Mouse (Mus musculus) stomach, postnatal 0 days (tissue): ENCODE measurements at regions not wholly inside any gene's neighbourhood (a gene's known extent, or its start where the extent isn't known, plus 50 kb on each side); places are given as distances from the start of the nearest gene placed in this dataset.

Experiments used
- ATAC-seq: fragments of 200-750 bp; cut with Nextera tagmentation; 2 replicates; pipeline ENCODE4 v1.8.0; 2017; ENCODE audit not compliant: low FRiP score, low TSS enrichment
- DNase-seq: peaks from one replicate; pipeline ENCODE4 v3.0.0-alpha.2; 2016; ENCODE audit warnings: low spot score
- H3K27ac ChIP-seq: fragments of 300-500 bp; sonication (generic); replicated peaks from 2 replicates; pipeline ENCODE4 v1.5.1; 2014; ENCODE audit warnings: mild to moderate bottlenecking, control low read depth
- H3K27me3 ChIP-seq: fragments of 300-500 bp; sonication (generic); 2 replicates; pipeline ENCODE4 v1.6.1; 2014; ENCODE audit warnings: low read length; ENCODE audit not compliant: control insufficient read depth, insufficient read depth
- H3K36me3 ChIP-seq: fragments of 300-500 bp; sonication (generic); 2 replicates; pipeline ENCODE4 v1.6.1; 2014; ENCODE audit warnings: low read length, mixed read lengths; ENCODE audit not compliant: control insufficient read depth, insufficient read depth
- H3K4me1 ChIP-seq: fragments of 300-500 bp; sonication (generic); replicated peaks from 2 replicates; pipeline ENCODE4 v1.6.1; 2014; ENCODE audit warnings: antibody characterized with exemption; ENCODE audit not compliant: control insufficient read depth, insufficient read depth
- H3K4me2 ChIP-seq: fragments of 300-500 bp; sonication (generic); replicated peaks from 2 replicates; pipeline ENCODE4 v1.6.1; 2014; ENCODE audit warnings: low read depth, mild to moderate bottlenecking, control low read depth, moderate library complexity
- H3K4me3 ChIP-seq: fragments of 300-500 bp; sonication (generic); 2 replicates; pipeline ENCODE4 v1.5.1; 2014; ENCODE audit warnings: low read depth, low read length, control low read depth
- H3K9ac ChIP-seq: fragments of 300-500 bp; sonication (generic); 2 replicates; pipeline ENCODE4 v1.6.1; 2014; ENCODE audit warnings: mild to moderate bottlenecking, low read length, control low read depth, mixed read lengths
- H3K9me3 ChIP-seq: fragments of 300-500 bp; sonication (generic); 2 replicates; pipeline ENCODE4 v1.6.1; 2016; ENCODE audit warnings: low read length; ENCODE audit not compliant: control insufficient read depth
- CTCF ChIP-seq: IDR thresholded peaks from 2 replicates; pipeline ENCODE4 v1.5.1; 2016; ENCODE audit warnings: antibody characterized with exemption, low read depth, mild to moderate bottlenecking, moderate library complexity
- EP300 ChIP-seq: optimal IDR thresholded peaks from 2 replicates; pipeline ENCODE3; 2016; ENCODE audit warnings: antibody characterized with exemption
- WGBS: fragments of 180-500 bp; shearing (Covaris S2); extraction: QIAGEN DNeasy Blood & Tissue Kit; methylation state at CpG from one replicate; pipeline ENCODE4 v1.1.7; 2014; 5-methylcytosine and 5-hydroxymethylcytosine counted together

GRCm38 (mm10) chr3:41154402-41154801 is 71.6 kb upstream of the Pgrmc2 start:
- no peak overlapping the region for H3K4me3 ChIP-seq
- no peak overlapping the region for H3K4me2 ChIP-seq
- H3K4me1 ChIP-seq, result no peaks in the 10 kb centered on the region
- WGBS, result 63% methylated on average over 1 of the region's 1 CpGs
- ATAC-seq (no peak), DNase-seq (no peak)
- no peaks in the 10 kb centered on the region for H3K27me3 ChIP-seq
- TF ChIP-seq EP300 (no peak), CTCF (no peak)
- no peak overlapping the region for H3K9ac ChIP-seq
- no peaks in the 10 kb centered on the region for H3K9me3 ChIP-seq
- H3K27ac ChIP-seq, result no peak overlapping the region
- no peaks in the 10 kb centered on the region for H3K36me3 ChIP-seq

DNA sequence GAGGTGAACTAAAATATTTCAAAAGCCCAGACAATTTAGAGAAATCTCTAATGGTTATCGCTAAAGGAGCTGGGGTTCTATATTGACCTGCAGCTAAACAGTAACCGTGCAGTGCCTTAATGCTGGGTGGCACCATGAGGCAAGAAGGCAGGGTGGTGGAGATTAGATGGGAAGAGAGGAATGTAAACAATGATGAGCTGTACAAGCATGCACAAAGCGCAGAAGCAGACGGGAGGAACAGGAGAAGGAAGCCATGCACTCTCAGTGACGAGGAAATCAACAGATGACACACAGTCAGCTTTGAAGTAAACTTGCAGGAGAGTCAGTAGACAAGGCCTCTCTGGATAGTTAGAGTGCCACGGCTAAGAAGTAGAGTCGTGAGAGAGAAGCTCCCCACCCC is 69.1 kb upstream of the Pgrmc2 start:
- Histone ChIP-seq H3K27ac (no peak overlapping the region), H3K9me3 (no peaks in the 10 kb centered on the region), H3K4me1 (no peaks in the 10 kb centered on the region), H3K9ac (no peak overlapping the region), H3K27me3 (no peaks in the 10 kb centered on the region), H3K4me3 (no peak overlapping the region), H3K36me3 (no peaks in the 10 kb centered on the region), H3K4me2 (no peak overlapping the region)
- TF ChIP-seq CTCF (no peak), EP300 (no peak)
- 26% methylated on average over 7 of the region's 7 CpGs for WGBS
- ATAC-seq, result peak; percentile 88
- DNase-seq, result no peak

DNA sequence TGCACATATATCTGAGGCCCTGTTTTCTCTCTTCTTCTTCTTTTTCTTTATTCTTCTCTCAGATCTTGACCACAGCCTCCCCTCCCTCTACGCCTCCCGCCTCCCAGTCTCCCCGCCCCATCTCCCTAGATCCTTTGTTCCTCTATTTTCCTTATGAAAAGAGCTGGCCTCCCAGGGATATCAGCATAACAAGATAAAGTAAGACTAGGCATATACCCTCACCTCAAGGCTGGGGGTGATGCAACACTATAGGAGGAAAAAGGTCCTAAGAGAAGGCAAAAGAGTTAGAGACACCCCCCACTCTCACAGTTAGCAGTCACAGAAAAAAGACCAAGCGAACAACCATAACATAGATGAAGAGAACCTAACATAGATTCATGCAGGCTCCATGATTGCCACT is 57.5 kb upstream of the Pgrmc2 start:
- DNase-seq (no peak), ATAC-seq (no peak)
- Histone ChIP-seq H3K9me3 (no peaks in the 10 kb centered on the region), H3K27me3 (no peaks in the 10 kb centered on the region), H3K27ac (no peak overlapping the region), H3K4me2 (no peak overlapping the region), H3K9ac (no peak overlapping the region), H3K4me3 (no peak overlapping the region), H3K4me1 (no peaks in the 10 kb centered on the region), H3K36me3 (no peaks in the 10 kb centered on the region)
- no peak for TF ChIP-seq EP300
- TF ChIP-seq CTCF, result no peak
- WGBS, result 93% methylated on average over 4 of the region's 4 CpGs

DNA sequence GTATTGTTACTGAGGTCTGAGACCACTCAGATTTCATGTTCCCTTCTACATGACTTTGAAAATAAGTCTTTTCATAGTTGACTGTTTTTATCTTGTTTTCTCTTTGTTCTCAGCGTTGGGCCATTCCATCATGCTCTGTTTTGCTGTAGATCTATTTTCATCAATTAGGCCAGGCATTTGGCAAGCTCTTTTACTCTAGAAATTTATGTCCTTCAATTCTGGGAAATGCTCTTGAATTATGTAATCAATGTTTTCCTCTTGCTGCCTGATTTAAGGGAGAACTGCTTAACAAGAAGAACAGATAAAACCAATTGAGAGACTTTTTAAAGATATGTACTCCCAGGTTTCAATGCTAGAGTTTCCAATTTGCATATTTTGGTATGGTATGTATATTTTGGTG is 55.1 kb upstream of the Pgrmc2 start:
- Histone ChIP-seq H3K36me3 (no peaks in the 10 kb centered on the region), H3K4me3 (no peak overlapping the region), H3K9me3 (no peaks in the 10 kb centered on the region), H3K4me1 (no peaks in the 10 kb centered on the region), H3K27me3 (no peaks in the 10 kb centered on the region), H3K27ac (no peak overlapping the region), H3K9ac (no peak overlapping the region), H3K4me2 (no peak overlapping the region)
- TF ChIP-seq CTCF (no peak), EP300 (no peak)
- DNase-seq (no peak), ATAC-seq (no peak)
- 81% methylated on average over 1 of the region's 1 CpGs for WGBS

DNA sequence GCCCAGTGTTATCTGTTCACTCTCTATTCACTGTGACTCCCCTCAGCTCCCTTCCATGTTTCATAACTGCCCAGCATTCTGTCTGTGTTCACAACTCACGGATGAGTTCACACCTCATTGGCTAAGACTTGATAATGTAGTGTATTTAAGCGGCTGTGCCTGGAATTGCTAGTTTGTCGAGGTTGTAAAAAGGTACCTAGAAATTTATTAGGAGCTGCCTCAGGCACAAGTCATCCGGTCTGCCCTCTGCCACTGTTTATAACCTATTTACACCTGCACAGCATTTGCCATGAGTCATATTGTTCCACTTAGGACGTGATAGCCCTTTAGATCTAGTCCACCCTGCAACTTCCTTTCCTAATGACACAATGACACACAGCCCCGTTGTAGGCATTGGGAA is 50.0 kb upstream of the Pgrmc2 start:
- no peak overlapping the region for H3K4me3 ChIP-seq
- ATAC-seq (peak; percentile 89), DNase-seq (no peak)
- H3K4me1 ChIP-seq, result no peaks in the 10 kb centered on the region
- no peaks in the 10 kb centered on the region for H3K9me3 ChIP-seq
- no peak for TF ChIP-seq CTCF
- TF ChIP-seq EP300, result no peak
- WGBS, result 50% methylated on average over 6 of the region's 6 CpGs
- H3K9ac ChIP-seq, result no peak overlapping the region
- no peaks in the 10 kb centered on the region for H3K27me3 ChIP-seq
- no peak overlapping the region for H3K27ac ChIP-seq
- H3K4me2 ChIP-seq, result no peak overlapping the region
- no peaks in the 10 kb centered on the region for H3K36me3 ChIP-seq
